Mouse (Mus musculus) T-helper 2 cell (primary cell): ENCODE measurements around the gene Cd2bp2.

Experiments
- in situ Hi-C: fragments of 300-600 bp; cut with MboI, MseI; formaldehyde crosslinking; loops from one replicate; pipeline ENCODE4 v1.15.1; 2025; ENCODE audit warnings: high pct_unique_total_duplicates

Gene Cd2bp2

GRCm38 (mm10) chr7:127195544-127196295 is at the start of gene Cd2bp2:
TSS of gene Cd2bp2 (minus strand) at chr7:127196050.
- in situ Hi-C loops = no loop called here

- in situ Hi-C loops = no loop called here
These were observed 49.0 kb upstream of the Cd2bp2 start for GRCm38 (mm10) chr7:127244658-127245510.

GRCm38 (mm10) chr7:127243870-127244657 is 48.2 kb upstream of the Cd2bp2 start, which contains the start of gene Zfp771:
TSS of gene Zfp771 (plus strand) at chr7:127244274.
- in situ Hi-C loops = no loop called here

- in situ Hi-C loops = no loop called here
These were observed 47.6 kb upstream of the Cd2bp2 start for GRCm38 (mm10) chr7:127243361-127243867.

- in situ Hi-C loops = no loop called here
These were observed 38.9 kb upstream of the Cd2bp2 start for GRCm38 (mm10) chr7:127234777-127235176.

GRCm38 (mm10) chr7:127233765-127234164 is 37.9 kb upstream of the Cd2bp2 start:
- in situ Hi-C loops = no loop called here

- in situ Hi-C loops = no loop called here
These were observed 37.5 kb upstream of the Cd2bp2 start for GRCm38 (mm10) chr7:127233368-127233749.

GRCm38 (mm10) chr7:127232622-127233367 is 36.9 kb upstream of the Cd2bp2 start, which contains the start of the genes Zfp553 and Sept1:
TSS of gene Zfp553 (plus strand) at chr7:127233061.
TSS of gene Sept1 (minus strand) at chr7:127233130.
- in situ Hi-C loops = no loop called here

GRCm38 (mm10) chr7:127231826-127232621 is 36.2 kb upstream of the Cd2bp2 start:
- in situ Hi-C loops = no loop called here

- in situ Hi-C loops = no loop called here
These were observed 35.5 kb upstream of the Cd2bp2 start for GRCm38 (mm10) chr7:127231376-127231775.

- in situ Hi-C loops = no loop called here
These were observed 32.9 kb upstream of the Cd2bp2 start for GRCm38 (mm10) chr7:127228615-127229303.

- in situ Hi-C loops = no loop called here
These were observed 29.5 kb upstream of the Cd2bp2 start for GRCm38 (mm10) chr7:127225147-127225995.

GRCm38 (mm10) chr7:127224616-127225015 is 28.8 kb upstream of the Cd2bp2 start:
- in situ Hi-C loops = no loop called here

- in situ Hi-C loops = no loop called here
These were observed 27.9 kb upstream of the Cd2bp2 start for GRCm38 (mm10) chr7:127223515-127224478.

GRCm38 (mm10) chr7:127223106-127223505 is 27.3 kb upstream of the Cd2bp2 start:
- in situ Hi-C loops = no loop called here

- in situ Hi-C loops = no loop called here
These were observed 24.6 kb upstream of the Cd2bp2 start for GRCm38 (mm10) chr7:127220440-127220839.

- in situ Hi-C loops = no loop called here
These were observed 22.8 kb upstream of the Cd2bp2 start for GRCm38 (mm10) chr7:127218670-127219069.
